Mouse (Mus musculus) limb, embryonic 11.5 days (tissue): ENCODE measurements around the gene Col1a2. TPM values are rescaled to one million over a fixed set of nuclear protein-coding genes. Genes with fewer than 3 reads are reported as not detected.

Experiments
- ATAC-seq: fragments of 200-750 bp; cut with Nextera tagmentation; 2 replicates; pipeline ENCODE4 v1.8.0; 2017; ENCODE audit warnings: low read depth; ENCODE audit not compliant: insufficient number of reproducible peaks, low FRiP score, low TSS enrichment
- DNase-seq: peaks from one replicate; pipeline ENCODE4 v3.0.0-alpha.2; 2015; ENCODE audit warnings: low spot score
- H3K27ac ChIP-seq: fragments of 300-500 bp; sonication (generic); replicated peaks from 2 replicates; pipeline ENCODE4 v1.5.1; 2014; ENCODE audit warnings: low read depth, mild to moderate bottlenecking, low read length
- H3K27me3 ChIP-seq: fragments of 300-500 bp; sonication (generic); 2 replicates; pipeline ENCODE4 v1.6.1; 2014; ENCODE audit warnings: mild to moderate bottlenecking, low read length, mixed read lengths; ENCODE audit not compliant: control insufficient read depth, insufficient read depth
- H3K36me3 ChIP-seq: fragments of 300-500 bp; sonication (generic); 2 replicates; pipeline ENCODE4 v1.6.1; 2014; ENCODE audit warnings: mild to moderate bottlenecking, low read length, moderate library complexity, mixed read lengths; ENCODE audit not compliant: control insufficient read depth, insufficient read depth
- H3K4me1 ChIP-seq: fragments of 300-500 bp; sonication (generic); 2 replicates; pipeline ENCODE4 v1.6.1; 2014; ENCODE audit warnings: low read length, mixed read lengths; ENCODE audit not compliant: control insufficient read depth, insufficient read depth
- H3K4me2 ChIP-seq: fragments of 300-500 bp; sonication (generic); 2 replicates; pipeline ENCODE4 v1.6.1; 2014; ENCODE audit warnings: low read depth, mild to moderate bottlenecking, moderate library complexity; ENCODE audit not compliant: severe bottlenecking
- H3K4me3 ChIP-seq: fragments of 300-500 bp; sonication (generic); 2 replicates; pipeline ENCODE4 v1.5.1; 2014; ENCODE audit warnings: low read depth, low read length
- H3K9ac ChIP-seq: fragments of 300-500 bp; sonication (generic); 2 replicates; pipeline ENCODE4 v1.6.1; 2014; ENCODE audit warnings: mild to moderate bottlenecking, low read length
- H3K9me3 ChIP-seq: fragments of 300-500 bp; sonication (generic); 2 replicates; pipeline ENCODE4 v1.6.1; 2016; ENCODE audit warnings: low read length; ENCODE audit not compliant: control insufficient read depth
- WGBS: fragments of 180-500 bp; shearing (Covaris S2); extraction: QIAGEN DNeasy Blood & Tissue Kit; methylation state at CpG from one replicate; pipeline ENCODE4 v1.1.7; 2014; 5-methylcytosine and 5-hydroxymethylcytosine counted together
- polyA plus RNA-seq: library from polyadenylated mRNA; unstranded; fragments of >200 nt; fragmentation: Nextera tagmentation; extraction: Ambion mirVana; gene quantifications from 2 replicates; pipeline ENCODE4 v1.2.1, GENCODE M21; 2014

The Col1a2 gene
- polyA plus RNA-seq, 1 experiment from 2014 or later, result 243 TPM

DNA sequence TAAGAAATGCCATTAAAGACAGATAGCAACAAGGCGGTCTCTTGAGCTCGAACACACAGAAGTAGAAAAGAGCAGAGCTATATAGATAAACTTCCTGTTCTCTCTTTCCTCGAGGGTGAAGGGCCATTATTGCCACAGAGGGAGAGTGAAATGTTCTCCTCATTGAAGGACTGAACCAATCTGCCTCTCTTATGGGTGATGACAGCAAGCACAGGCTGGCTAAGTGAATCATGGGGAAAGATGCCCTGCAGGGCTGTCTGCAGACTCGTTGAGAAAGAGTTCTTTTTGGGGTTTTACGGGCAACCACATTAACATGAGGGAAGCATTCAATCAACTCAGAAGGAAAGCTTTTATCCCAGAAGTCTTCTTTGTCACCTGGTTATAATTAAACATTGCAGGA lies 75.0 kb downstream of the Col1a2 start:
- 0 out of 2 replicates have a peak, but pooled peaks cover 4% of the 10 kb centered on the region for H3K4me1 ChIP-seq
- H3K4me3 ChIP-seq, result no peak overlapping the region
- ATAC-seq, result no peak
- no peak overlapping the region for H3K27ac ChIP-seq
- H3K9me3 ChIP-seq, result no peaks in the 10 kb centered on the region
- H3K9ac ChIP-seq, result no peak overlapping the region
- no peaks in the 10 kb centered on the region for H3K36me3 ChIP-seq
- no peaks in the 10 kb centered on the region for H3K27me3 ChIP-seq
- H3K4me2 ChIP-seq, result no peak overlapping the region
- 25% methylated on average over 5 of the region's 5 CpGs for WGBS
- DNase-seq, result no peak

DNA sequence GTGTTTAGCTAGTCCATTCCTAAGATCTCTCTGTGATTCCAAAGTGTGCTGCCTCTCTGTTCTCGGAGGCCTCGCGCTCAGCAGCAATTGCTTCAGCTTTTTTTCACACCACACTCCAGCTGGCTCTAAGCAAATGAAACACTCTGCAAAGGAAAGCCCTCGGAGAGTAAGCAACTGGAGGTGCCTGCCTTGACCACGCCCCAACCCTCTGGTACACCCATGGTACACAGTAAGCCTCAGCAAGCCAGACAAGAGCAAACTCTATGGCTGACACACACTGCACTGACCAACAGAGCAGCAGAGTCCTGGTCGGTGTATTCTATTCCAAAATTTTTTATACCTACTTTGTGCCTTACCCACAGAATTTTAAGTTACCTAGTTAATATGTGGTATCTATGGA lies 78.9 kb downstream of the Col1a2 start:
- H3K4me2 ChIP-seq, result no peak overlapping the region
- no peaks in the 10 kb centered on the region for H3K36me3 ChIP-seq
- H3K9me3 ChIP-seq, result no peaks in the 10 kb centered on the region
- H3K27me3 ChIP-seq, result no peaks in the 10 kb centered on the region
- 35% methylated on average over 6 of the region's 6 CpGs for WGBS
- ATAC-seq (no peak), DNase-seq (no peak)
- no peak overlapping the region for H3K27ac ChIP-seq
- no peak overlapping the region for H3K9ac ChIP-seq
- 0 out of 2 replicates have a peak, but pooled peaks cover 4% of the 10 kb centered on the region for H3K4me1 ChIP-seq
- H3K4me3 ChIP-seq, result no peak overlapping the region

DNA sequence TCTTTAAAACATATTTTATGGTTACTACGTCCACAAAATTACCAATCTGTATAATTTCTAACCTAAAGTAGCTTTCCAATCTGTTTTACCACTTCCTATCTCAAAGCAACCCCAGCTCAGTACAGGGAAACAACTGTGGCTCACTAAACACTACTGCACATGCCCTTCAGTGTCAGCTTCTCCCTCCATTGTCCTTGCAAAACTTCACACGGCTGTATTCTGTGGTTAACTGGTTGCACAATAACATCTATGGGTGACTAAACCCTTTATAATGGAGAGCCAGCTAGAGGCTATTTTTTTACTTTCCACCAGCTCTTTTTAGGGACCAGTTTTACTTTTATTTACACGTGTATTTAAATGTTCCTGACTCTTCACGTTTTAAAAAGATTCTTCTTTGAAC lies 83.3 kb downstream of the Col1a2 start:
- Histone ChIP-seq H3K9me3 (no peaks in the 10 kb centered on the region), H3K27ac (no peak overlapping the region), H3K36me3 (no peaks in the 10 kb centered on the region), H3K4me1 (0 out of 2 replicates have a peak, but pooled peaks cover under 1% of the 10 kb centered on the region), H3K9ac (no peak overlapping the region), H3K4me3 (no peak overlapping the region), H3K27me3 (no peaks in the 10 kb centered on the region), H3K4me2 (no peak overlapping the region)
- DNase-seq, result no peak
- 85% methylated on average over 4 of the region's 4 CpGs for WGBS
- no peak for ATAC-seq

DNA sequence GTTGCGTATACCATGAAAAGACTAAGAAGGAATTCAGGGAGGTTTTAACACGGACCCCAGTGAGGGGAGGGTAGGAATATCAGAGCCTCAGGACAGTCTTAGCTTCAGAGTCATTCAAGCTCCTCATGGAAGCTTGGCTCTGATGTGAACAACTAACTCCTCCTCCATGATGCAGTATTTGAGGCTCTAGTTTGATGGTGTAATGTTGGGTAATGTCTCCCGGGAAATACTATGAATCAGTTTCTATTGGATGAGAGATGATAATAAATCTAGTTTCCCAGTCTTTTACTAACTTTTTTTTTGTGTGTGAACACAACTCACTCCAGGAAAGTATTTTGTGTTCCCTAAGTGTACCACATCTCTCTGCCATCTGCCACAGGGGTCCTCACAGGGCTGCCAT lies 84.1 kb downstream of the Col1a2 start:
- no peak for ATAC-seq
- H3K4me3 ChIP-seq, result no peak overlapping the region
- 93% methylated on average over 3 of the region's 3 CpGs for WGBS
- no peaks in the 10 kb centered on the region for H3K9me3 ChIP-seq
- no peaks in the 10 kb centered on the region for H3K4me1 ChIP-seq
- H3K9ac ChIP-seq, result no peak overlapping the region
- no peak overlapping the region for H3K27ac ChIP-seq
- no peak overlapping the region for H3K4me2 ChIP-seq
- DNase-seq, result no peak
- no peaks in the 10 kb centered on the region for H3K27me3 ChIP-seq
- H3K36me3 ChIP-seq, result no peaks in the 10 kb centered on the region

DNA sequence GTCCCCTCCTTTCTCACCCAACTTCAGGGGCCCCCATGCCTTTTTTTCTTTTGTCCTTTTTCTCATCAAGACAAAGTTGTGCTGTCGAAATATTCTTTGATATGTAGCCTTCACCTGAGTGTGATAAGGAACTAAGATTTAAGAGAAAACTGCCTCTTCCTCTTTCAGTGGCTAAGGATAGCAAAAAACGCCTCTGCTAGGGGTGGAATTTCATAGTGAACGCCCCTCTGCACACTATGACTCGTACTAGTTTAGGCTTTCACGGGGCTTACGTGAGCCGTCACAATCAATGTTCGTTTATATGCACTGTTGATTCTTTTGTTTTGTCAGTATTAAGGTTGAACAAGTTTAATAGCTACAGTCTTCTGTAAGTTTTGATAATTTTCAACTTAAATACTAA lies 85.5 kb downstream of the Col1a2 start:
- no peak overlapping the region for H3K4me2 ChIP-seq
- H3K27me3 ChIP-seq, result no peaks in the 10 kb centered on the region
- H3K36me3 ChIP-seq, result no peaks in the 10 kb centered on the region
- 79% methylated on average over 8 of the region's 8 CpGs for WGBS
- H3K4me1 ChIP-seq, result no peaks in the 10 kb centered on the region
- no peaks in the 10 kb centered on the region for H3K9me3 ChIP-seq
- H3K4me3 ChIP-seq, result no peak overlapping the region
- H3K27ac ChIP-seq, result no peak overlapping the region
- ATAC-seq, result no peak
- DNase-seq, result no peak
- no peak overlapping the region for H3K9ac ChIP-seq

Other genes with a start within 250 kb of the Col1a2 start
- gene Casd1, start 96.0 kb downstream of the Col1a2 start, polyA plus RNA-seq, result 79.2 and 92.1 TPM in 2 replicates
- gene Sgce, start 242.4 kb downstream of the Col1a2 start, polyA plus RNA-seq, result 49.3 and 53.4 TPM in 2 replicates
- gene Peg10, start 242.5 kb downstream of the Col1a2 start, polyA plus RNA-seq, result 38.9 and 40.0 TPM in 2 replicates